8 mouse cellular contexts compared by ENCODE assay signal in the genomic region with DNA sequence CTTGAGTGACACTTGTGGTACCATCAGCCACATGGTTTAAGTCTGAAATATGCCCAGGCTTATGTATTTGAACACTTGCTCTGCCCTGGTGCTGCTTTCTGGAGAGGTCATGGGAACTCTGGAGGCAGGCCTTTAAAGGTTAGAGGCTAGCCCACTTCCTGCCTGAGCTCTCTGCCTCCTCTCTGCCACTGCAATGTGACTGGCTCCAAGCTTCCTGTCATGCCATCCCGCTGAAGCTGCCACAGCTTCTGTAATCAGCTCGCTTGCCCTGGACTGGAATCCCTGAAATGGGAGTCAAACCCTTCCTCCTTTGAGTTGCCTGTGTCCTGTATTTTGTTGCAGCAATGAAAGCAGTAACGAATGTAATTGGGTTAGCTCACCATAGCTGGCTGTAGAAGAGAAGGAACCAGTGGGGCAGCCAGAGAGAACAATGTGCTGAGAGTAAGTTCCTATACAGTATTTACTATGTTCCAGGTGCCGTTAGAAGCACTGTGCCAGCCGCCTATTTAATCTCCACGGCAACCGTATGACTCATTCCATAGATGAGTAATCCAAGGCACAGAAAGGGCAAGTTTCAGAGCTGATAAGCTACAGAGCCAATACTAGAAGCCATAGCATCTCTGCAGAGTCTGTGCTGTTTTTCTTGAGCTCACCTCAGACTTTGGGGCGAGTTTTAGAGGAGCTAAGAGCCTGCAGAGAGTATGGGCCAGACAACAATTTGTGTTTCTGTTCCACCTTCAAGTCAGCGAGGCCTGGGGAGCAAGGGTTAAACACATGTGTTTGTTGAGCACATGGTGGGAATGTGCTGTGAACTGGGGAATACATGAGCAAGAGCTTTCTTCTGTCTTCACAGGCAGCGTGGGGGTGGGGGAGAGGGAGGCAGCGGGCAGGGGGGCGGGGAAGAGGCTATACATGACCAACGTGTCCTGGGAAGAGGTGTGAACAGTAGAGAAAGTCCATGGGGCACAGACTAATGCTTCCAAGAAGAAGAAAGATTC. TPM values are rescaled to one million over a fixed set of nuclear protein-coding genes. Genes with fewer than 3 reads are reported as not detected.
A peak's percentile ranks its signal among the peaks of the same experiment; 100 is the strongest.
DNase-seq lines count a peak whose midpoint lies in the region; ATAC-seq and TF ChIP-seq lines count a peak whose summit lies in the region.

No protein-coding gene starts in this region.

- 48% methylated on average over 13 of the region's 13 CpGs for WGBS in forebrain, embryonic 14.5 days
- 67% methylated on average over 13 of the region's 13 CpGs for WGBS in forebrain, embryonic 12.5 days
- WGBS in lung, embryonic 16.5 days = 45% methylated on average over 13 of the region's 13 CpGs
- 51% methylated on average over 13 of the region's 13 CpGs for WGBS in intestine, embryonic 14.5 days
- 35% methylated on average over 13 of the region's 13 CpGs for WGBS in olfactory bulb, adult 2 months

- H3K4me1 ChIP-seq in forebrain, embryonic 14.5 days (ENCODE audit: control insufficient read depth, insufficient read depth, low read length) = peaks cover 4% of the 10 kb centered on the region; the same call in 1 of the 2 replicates
- peaks cover 11% of the 10 kb centered on the region for H3K4me1 ChIP-seq in forebrain, embryonic 12.5 days
- H3K4me1 ChIP-seq in lung, embryonic 16.5 days (replicated peaks; ENCODE audit: control insufficient read depth, insufficient read depth, low read length) = peaks cover 19% of the 10 kb centered on the region
- peaks cover 21% of the 10 kb centered on the region for H3K4me1 ChIP-seq in intestine, embryonic 14.5 days (replicated peaks; ENCODE audit: control insufficient read depth, insufficient read depth, low read length)
- H3K4me1 ChIP-seq in olfactory bulb, adult 2 months (ENCODE audit: control insufficient read depth, insufficient read depth, low read length) = peaks cover 18% of the 10 kb centered on the region

- TF ChIP-seq POLR2A in olfactory bulb, adult 2 months (IDR thresholded peaks at IDR 0.05; ENCODE audit: insufficient read depth, low read depth, low read length) = no peak

- no peaks in the 10 kb centered on the region for H3K9me3 ChIP-seq in forebrain, embryonic 14.5 days (replicated peaks; ENCODE audit: control insufficient read depth, low read length)
- no peaks in the 10 kb centered on the region for H3K9me3 ChIP-seq in forebrain, embryonic 12.5 days
- no peaks in the 10 kb centered on the region for H3K9me3 ChIP-seq in lung, embryonic 16.5 days (ENCODE audit: control insufficient read depth, low read length)
- H3K9me3 ChIP-seq in intestine, embryonic 14.5 days (ENCODE audit: control insufficient read depth, low read length) = no peaks in the 10 kb centered on the region

- no peak for ATAC-seq in forebrain, embryonic 14.5 days
- ATAC-seq in forebrain, embryonic 12.5 days (ENCODE audit: low FRiP score) = no peak
- peak; percentile 80 for ATAC-seq in lung, embryonic 16.5 days (ENCODE audit: low read depth)
- ATAC-seq in intestine, embryonic 14.5 days (replicated peaks; ENCODE audit: low FRiP score, low TSS enrichment, low read depth) = peak; percentile 79

- H3K4me3 ChIP-seq in forebrain, embryonic 14.5 days (ENCODE audit: low read depth, low read length) = no peak overlapping the region
- H3K4me3 ChIP-seq in forebrain, embryonic 12.5 days (replicated peaks) = no peak overlapping the region
- H3K4me3 ChIP-seq in lung, embryonic 16.5 days (ENCODE audit: low read length) = no peak overlapping the region
- no peak overlapping the region for H3K4me3 ChIP-seq in intestine, embryonic 14.5 days (ENCODE audit: low read depth, low read length)
- H3K4me3 ChIP-seq in olfactory bulb, adult 2 months (ENCODE audit: insufficient read depth, low read depth, low read length) = no peak overlapping the region

- H3K27me3 ChIP-seq in forebrain, embryonic 14.5 days (replicated peaks; ENCODE audit: control insufficient read depth, insufficient read depth, low read length) = no peaks in the 10 kb centered on the region
- H3K27me3 ChIP-seq in forebrain, embryonic 12.5 days = 0 out of 2 replicates have a peak, but pooled peaks cover 9% of the 10 kb centered on the region
- no peaks in the 10 kb centered on the region for H3K27me3 ChIP-seq in lung, embryonic 16.5 days (ENCODE audit: control insufficient read depth, insufficient read depth, low read depth, low read length)
- H3K27me3 ChIP-seq in intestine, embryonic 14.5 days (replicated peaks; ENCODE audit: control insufficient read depth, insufficient read depth, low read length) = no peaks in the 10 kb centered on the region

- H3K9ac ChIP-seq in forebrain, embryonic 14.5 days (ENCODE audit: low read length) = no peak overlapping the region
- no peak overlapping the region for H3K9ac ChIP-seq in forebrain, embryonic 12.5 days
- no peak overlapping the region for H3K9ac ChIP-seq in lung, embryonic 16.5 days (ENCODE audit: low read length)
- H3K9ac ChIP-seq in intestine, embryonic 14.5 days (ENCODE audit: low read length) = no peak overlapping the region

- no peak overlapping the region for H3K27ac ChIP-seq in forebrain, embryonic 14.5 days (ENCODE audit: low read depth, low read length)
- H3K27ac ChIP-seq in forebrain, embryonic 12.5 days = no peak overlapping the region
- H3K27ac ChIP-seq in lung, embryonic 16.5 days (ENCODE audit: low read length) = peak overlapping the region; percentile 28; the same call in 1 of the 2 replicates
- peak overlapping the region; percentile 49; the same call in 1 of the 2 replicates for H3K27ac ChIP-seq in intestine, embryonic 14.5 days (ENCODE audit: low read depth)
- peak overlapping the region; percentile 7 for H3K27ac ChIP-seq in olfactory bulb, adult 2 months (ENCODE audit: insufficient read depth, low read depth, low read length)

- no peak for TF ChIP-seq CTCF in olfactory bulb, adult 2 months (IDR thresholded peaks at IDR 0.05; ENCODE audit: insufficient read depth, low read depth, low read length)

- no peak overlapping the region for H3K4me2 ChIP-seq in forebrain, embryonic 14.5 days (ENCODE audit: low read length)
- H3K4me2 ChIP-seq in forebrain, embryonic 12.5 days = no peak overlapping the region
- H3K4me2 ChIP-seq in lung, embryonic 16.5 days (ENCODE audit: low read depth, low read length) = no peak overlapping the region
- H3K4me2 ChIP-seq in intestine, embryonic 14.5 days (ENCODE audit: low read length) = no peak overlapping the region

- peak; percentile 46 for DNase-seq in forebrain, embryonic 14.5 days (ENCODE audit: low spot score)
- DNase-seq in lung, postnatal 10 days = no peak
- no peak for DNase-seq in intestine, embryonic 14.5 days (ENCODE audit: low spot score)
- DNase-seq in cerebellum, adult 8-10 months = no peak
- no peak for DNase-seq in thymus, postnatal 14 days

- H3K36me3 ChIP-seq in forebrain, embryonic 14.5 days (ENCODE audit: control insufficient read depth, insufficient read depth, low read length) = no peaks in the 10 kb centered on the region
- no peaks in the 10 kb centered on the region for H3K36me3 ChIP-seq in forebrain, embryonic 12.5 days (replicated peaks)
- H3K36me3 ChIP-seq in lung, embryonic 16.5 days (ENCODE audit: control insufficient read depth, insufficient read depth, low read length) = no peaks in the 10 kb centered on the region
- no peaks in the 10 kb centered on the region for H3K36me3 ChIP-seq in intestine, embryonic 14.5 days (ENCODE audit: control insufficient read depth, insufficient read depth, low read length)

RNA-seq across cellular contexts. Expression of gene Tnrc6a, which starts 15.3 kb away (rescaled TPM):
- 33.1 and 41.1 TPM in 2 replicates for polyA plus RNA-seq in forebrain, embryonic 14.5 days (2014; fragmentation: Nextera tagmentation; extraction: Ambion mirVana)
- polyA plus RNA-seq in forebrain, embryonic 12.5 days (2016; fragmentation: Nextera tagmentation; extraction: Ambion mirVana) = 75.3 and 76.5 TPM in 2 replicates
- polyA plus RNA-seq in lung, embryonic 16.5 days (2015; fragmentation: Nextera tagmentation; extraction: Ambion mirVana) = 41.9 and 43.8 TPM in 2 replicates
- 54.5 and 56.0 TPM in 2 replicates for polyA plus RNA-seq in intestine, embryonic 14.5 days (2014; fragmentation: Nextera tagmentation; extraction: Ambion mirVana)
- polyA plus RNA-seq in olfactory bulb, adult 2 months (2012; ENCODE audit: insufficient read depth, insufficient read length, low replicate concordance, missing spikeins) = 45.8 and 189 TPM in 2 replicates

Comparison
In these comparisons a context has a peak if more than half of its experiments do, and no peak if none do; other contexts are left out.
1. ATAC-seq: peak in lung, embryonic 16.5 days (single experiment) and intestine, embryonic 14.5 days (single experiment); none in forebrain, embryonic 14.5 days (single experiment) and forebrain, embryonic 12.5 days (single experiment).
2. H3K27ac ChIP-seq: peak in lung, embryonic 16.5 days (single experiment), intestine, embryonic 14.5 days (single experiment) and olfactory bulb, adult 2 months (single experiment); none in forebrain, embryonic 14.5 days (single experiment) and forebrain, embryonic 12.5 days (single experiment).